Mouse (Mus musculus) neural tube, embryonic 11.5 days (tissue): ENCODE data around the gene Slc25a4. TPM values are rescaled to one million over a fixed set of nuclear protein-coding genes. Genes with fewer than 3 reads are reported as not detected.

Source experiments
- ATAC-seq: fragments of 200-750 bp; cut with Nextera tagmentation; 2 replicates; pipeline ENCODE4 v1.8.0; 2017; ENCODE audit warnings: moderate number of reproducible peaks, mild to moderate bottlenecking, moderate TSS enrichment, moderate library complexity; ENCODE audit not compliant: insufficient read depth, low FRiP score, low TSS enrichment
- DNase-seq: peaks from one replicate; pipeline ENCODE4 v3.0.0-alpha.2; 2015; ENCODE audit warnings: low spot score
- H3K27ac ChIP-seq: fragments of 300-500 bp; sonication (generic); 2 replicates; pipeline ENCODE4 v1.5.1; 2014; ENCODE audit warnings: low read depth, mild to moderate bottlenecking, low read length
- H3K27me3 ChIP-seq: fragments of 300-500 bp; sonication (generic); 2 replicates; pipeline ENCODE4 v1.6.1; 2014; ENCODE audit warnings: mild to moderate bottlenecking, low read length, mixed read lengths; ENCODE audit not compliant: control insufficient read depth, insufficient read depth
- H3K36me3 ChIP-seq: fragments of 300-500 bp; sonication (generic); 2 replicates; pipeline ENCODE4 v1.6.1; 2014; ENCODE audit warnings: mild to moderate bottlenecking, low read length, moderate library complexity, mixed read lengths; ENCODE audit not compliant: control insufficient read depth, insufficient read depth
- H3K4me1 ChIP-seq: fragments of 300-500 bp; sonication (generic); 2 replicates; pipeline ENCODE4 v1.6.1; 2014; ENCODE audit warnings: low read length, mixed read lengths; ENCODE audit not compliant: control insufficient read depth, insufficient read depth
- H3K4me2 ChIP-seq: fragments of 300-500 bp; sonication (generic); 2 replicates; pipeline ENCODE4 v1.6.1; 2014; ENCODE audit warnings: low read depth, mild to moderate bottlenecking, moderate library complexity
- H3K4me3 ChIP-seq: fragments of 300-500 bp; sonication (generic); 2 replicates; pipeline ENCODE4 v1.5.1; 2014; ENCODE audit warnings: low read depth, low read length
- H3K9ac ChIP-seq: fragments of 300-500 bp; sonication (generic); 2 replicates; pipeline ENCODE4 v1.6.1; 2014; ENCODE audit warnings: mild to moderate bottlenecking, low read length
- H3K9me3 ChIP-seq: fragments of 300-500 bp; sonication (generic); 2 replicates; pipeline ENCODE4 v1.6.1; 2016; ENCODE audit warnings: low read length; ENCODE audit not compliant: control insufficient read depth
- WGBS: fragments of 180-500 bp; shearing (Covaris S2); extraction: QIAGEN DNeasy Blood & Tissue Kit; methylation state at CpG from one replicate; pipeline ENCODE4 v1.1.7; 2014; 5-methylcytosine and 5-hydroxymethylcytosine counted together
- polyA plus RNA-seq: library from polyadenylated mRNA; unstranded; fragments of >200 nt; fragmentation: Nextera tagmentation; extraction: Ambion mirVana; gene quantifications from 2 replicates; pipeline ENCODE4 v1.2.1, GENCODE M21; 2014

Slc25a4 gene
- 539 and 548 TPM in 2 replicates for polyA plus RNA-seq

DNA sequence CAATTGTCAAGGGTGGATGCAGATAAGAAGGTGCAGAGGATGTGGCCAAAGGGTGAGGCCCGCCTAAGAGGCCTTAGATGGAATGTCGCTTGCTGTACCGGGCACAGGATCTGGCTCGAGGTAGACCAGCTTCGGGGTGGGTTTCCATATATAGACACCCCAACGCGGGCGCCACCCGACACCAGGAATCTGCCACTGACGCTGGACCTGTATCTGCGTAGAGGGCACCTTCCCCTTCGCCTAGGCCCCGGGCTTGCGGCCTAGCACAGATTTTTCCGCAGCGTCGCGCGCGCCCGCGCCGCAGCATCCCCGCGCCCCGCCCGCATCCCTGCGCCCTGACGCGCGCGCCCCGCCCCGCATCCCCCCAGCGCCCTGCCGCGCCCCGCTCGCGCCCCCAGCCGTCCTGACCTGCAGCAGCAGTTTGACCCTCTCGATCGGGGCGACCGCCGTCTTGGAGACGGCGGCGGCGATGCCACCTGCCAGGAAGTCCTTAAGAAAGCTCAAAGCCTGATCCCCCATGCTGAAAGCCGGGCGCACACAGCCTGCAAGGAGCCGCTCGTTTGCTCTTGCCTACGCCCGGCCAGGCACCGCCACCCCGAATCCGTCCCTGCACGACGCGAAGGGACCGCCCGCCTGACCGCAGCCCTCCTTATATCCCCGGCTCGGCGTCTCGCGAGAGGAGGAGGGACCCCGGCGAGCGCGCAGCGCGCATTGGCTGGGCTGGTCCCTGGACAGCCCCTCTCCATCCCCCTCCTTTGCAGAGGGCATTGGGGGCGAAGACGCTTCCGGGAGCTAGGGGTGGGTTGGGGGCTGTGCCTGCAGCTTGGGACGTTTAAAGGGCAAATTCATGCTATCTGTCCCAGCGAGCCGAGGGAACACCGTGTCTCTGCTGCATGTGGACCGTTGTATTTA is at the start of gene Slc25a4:
Gene Slc25a4, minus strand, starts transcription at position 881 of the 912 bp plus-strand sequence.
- H3K4me1 ChIP-seq: peaks cover 16% of the 10 kb centered on the region
- peaks cover 8% of the 10 kb centered on the region; the same call in 1 of the 2 replicates for H3K36me3 ChIP-seq
- H3K27me3 ChIP-seq: no peaks in the 10 kb centered on the region
- peak within 1 kb of the TSS; percentile 69 for H3K4me2 ChIP-seq
- peak; percentile 97 for DNase-seq
- peak within 1 kb of the TSS; percentile 93 for H3K27ac ChIP-seq
- H3K4me3 ChIP-seq: peak within 1 kb of the TSS; percentile 70
- ATAC-seq: peak; percentile 98
- no peaks in the 10 kb centered on the region for H3K9me3 ChIP-seq
- H3K9ac ChIP-seq: peak within 1 kb of the TSS; percentile 87
- WGBS: 0% methylated on average over 53 of the region's 84 CpGs

DNA sequence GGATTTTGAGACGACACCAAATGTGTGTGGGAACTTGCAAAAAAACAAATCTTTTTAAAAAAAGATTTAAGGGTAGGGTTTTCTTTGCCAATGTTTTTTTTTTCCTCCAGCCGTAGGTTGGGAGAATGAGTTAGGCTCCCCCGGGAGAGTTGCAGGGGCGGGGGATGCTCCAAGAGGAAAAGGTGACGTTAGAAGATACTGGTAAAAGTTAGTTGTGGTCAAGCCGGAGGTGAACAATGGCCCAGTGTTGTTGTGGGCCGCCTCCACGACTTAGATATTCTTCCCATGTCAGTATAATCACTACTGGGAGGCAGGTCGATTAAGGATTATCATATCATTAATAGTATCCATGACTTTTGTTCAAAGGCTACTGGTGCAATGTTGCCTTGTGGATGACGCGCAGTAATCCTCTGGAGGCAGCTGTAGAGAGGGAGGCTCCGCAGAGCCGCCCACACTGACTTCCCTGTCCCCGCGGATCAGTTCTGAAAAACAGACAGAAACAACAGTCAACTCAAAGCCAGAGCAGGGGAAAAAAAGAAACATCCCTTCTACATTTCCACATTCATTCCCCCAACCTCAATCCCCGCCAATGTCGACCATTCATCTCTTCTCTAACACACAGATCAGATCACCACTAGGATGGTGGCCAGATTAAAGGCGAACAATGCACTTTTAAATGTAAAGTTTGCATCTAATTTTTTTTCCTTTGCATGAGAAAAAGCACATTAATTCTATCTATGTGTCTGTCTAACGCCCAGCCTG is 47.0 kb upstream of the Slc25a4 start:
- no peaks in the 10 kb centered on the region for H3K4me1 ChIP-seq
- ATAC-seq (no peak), DNase-seq (no peak)
- H3K9me3 ChIP-seq: no peaks in the 10 kb centered on the region
- no peak overlapping the region for H3K9ac ChIP-seq
- WGBS: 51% methylated on average over 19 of the region's 19 CpGs
- H3K4me2 ChIP-seq: no peak overlapping the region
- H3K27ac ChIP-seq: no peak overlapping the region
- no peaks in the 10 kb centered on the region for H3K36me3 ChIP-seq
- no peaks in the 10 kb centered on the region for H3K27me3 ChIP-seq
- no peak overlapping the region for H3K4me3 ChIP-seq

DNA sequence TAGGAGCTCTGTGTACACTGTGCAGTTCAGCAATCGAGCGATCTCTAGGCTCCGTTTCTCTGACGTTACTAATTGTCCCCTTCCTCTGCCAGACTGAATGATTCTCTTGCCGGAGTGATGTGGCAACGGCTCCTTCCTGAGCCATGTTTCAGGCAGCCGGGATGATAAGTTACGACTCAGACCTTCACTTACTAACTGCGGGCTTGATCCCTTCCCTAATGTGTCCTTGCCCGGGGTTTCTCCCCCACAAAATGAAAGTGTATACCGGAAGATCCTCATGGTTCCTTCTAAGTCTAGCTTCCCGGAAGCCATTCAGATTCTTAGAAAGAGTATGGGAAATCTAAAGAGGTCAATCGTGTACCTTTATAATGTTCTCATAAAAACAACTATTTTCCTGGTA is 41.4 kb upstream of the Slc25a4 start:
- no peak for DNase-seq
- Histone ChIP-seq H3K9ac (no peak overlapping the region), H3K4me2 (no peak overlapping the region), H3K27ac (peak overlapping the region; percentile 7; the same call in 1 of the 2 replicates), H3K36me3 (no peaks in the 10 kb centered on the region), H3K4me1 (no peaks in the 10 kb centered on the region; the same call in 1 of the 2 replicates), H3K27me3 (no peaks in the 10 kb centered on the region), H3K9me3 (no peaks in the 10 kb centered on the region), H3K4me3 (no peak overlapping the region)
- WGBS: 73% methylated on average over 13 of the region's 13 CpGs
- ATAC-seq: no peak

DNA sequence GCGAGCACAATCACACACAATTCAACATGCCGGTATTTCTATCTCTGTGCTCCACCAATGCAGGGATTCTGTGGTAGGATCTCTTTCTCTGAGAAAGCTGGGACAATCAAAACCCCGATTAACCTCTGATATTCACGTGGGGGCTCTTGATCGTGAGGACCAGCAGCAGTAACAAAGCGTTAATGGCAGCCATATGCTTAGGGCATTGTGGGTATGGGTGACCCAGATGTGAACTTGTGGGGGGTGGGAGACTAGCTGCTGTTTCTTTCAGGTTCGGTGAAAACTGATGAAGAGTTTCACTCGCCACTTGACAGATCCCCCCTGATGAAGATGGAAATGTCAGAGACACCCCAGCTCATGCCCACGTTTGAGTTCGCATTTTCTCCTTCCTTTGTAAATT is 40.5 kb upstream of the Slc25a4 start:
- H3K4me3 ChIP-seq: no peak overlapping the region
- H3K4me2 ChIP-seq: no peak overlapping the region
- DNase-seq (peak; percentile 58), ATAC-seq (no peak)
- no peak overlapping the region for H3K27ac ChIP-seq
- WGBS: 34% methylated on average over 10 of the region's 10 CpGs
- H3K27me3 ChIP-seq: no peaks in the 10 kb centered on the region
- no peaks in the 10 kb centered on the region for H3K9me3 ChIP-seq
- H3K4me1 ChIP-seq: no peaks in the 10 kb centered on the region; the same call in 1 of the 2 replicates
- no peak overlapping the region for H3K9ac ChIP-seq
- no peaks in the 10 kb centered on the region for H3K36me3 ChIP-seq

DNA sequence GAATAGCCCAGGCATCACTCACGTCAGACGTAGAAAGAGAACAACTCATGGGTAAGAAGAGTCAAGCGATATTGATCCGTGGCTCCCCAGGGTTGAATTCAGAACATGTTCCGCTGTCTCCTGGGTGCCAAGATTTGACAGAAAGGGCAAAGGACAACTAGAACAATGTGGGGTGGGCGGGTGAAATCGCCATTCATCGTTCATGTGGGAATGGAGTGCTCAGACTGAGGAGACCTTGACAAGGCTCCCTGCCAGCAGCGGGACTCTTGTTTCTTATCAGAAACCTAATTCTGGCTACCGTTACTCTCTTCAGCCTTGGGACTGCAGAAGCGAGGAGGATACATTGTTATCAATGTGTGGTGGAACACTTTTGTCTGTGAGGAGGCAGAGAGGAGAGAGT is 35.3 kb upstream of the Slc25a4 start:
- Histone ChIP-seq H3K4me1 (no peaks in the 10 kb centered on the region; the same call in 1 of the 2 replicates), H3K4me3 (no peak overlapping the region), H3K9me3 (no peaks in the 10 kb centered on the region), H3K27me3 (no peaks in the 10 kb centered on the region), H3K36me3 (no peaks in the 10 kb centered on the region), H3K4me2 (no peak overlapping the region), H3K9ac (no peak overlapping the region), H3K27ac (no peak overlapping the region)
- 41% methylated on average over 11 of the region's 11 CpGs for WGBS
- DNase-seq (peak; percentile 33), ATAC-seq (no peak)

DNA sequence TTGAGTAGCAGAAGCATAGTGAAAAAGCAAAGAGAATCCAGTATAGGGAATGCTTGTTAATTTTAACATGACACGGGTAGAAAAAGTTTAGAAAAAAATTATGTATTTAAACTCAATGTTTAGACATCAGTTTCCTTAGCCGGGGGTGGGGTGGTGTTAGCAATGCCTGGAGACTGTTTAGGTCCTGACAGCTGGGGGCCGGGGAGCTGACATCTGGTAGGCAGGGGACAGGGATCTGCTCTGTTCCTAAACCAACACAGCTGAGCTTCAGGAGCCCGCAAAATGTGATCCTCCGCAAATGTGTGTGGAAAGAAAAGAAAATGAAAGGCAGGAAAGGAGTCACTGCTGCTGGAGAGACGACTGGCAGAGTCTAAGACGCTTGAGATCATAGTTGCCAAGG is 31.9 kb upstream of the Slc25a4 start:
- H3K4me1 ChIP-seq: no peaks in the 10 kb centered on the region; the same call in 1 of the 2 replicates
- H3K9ac ChIP-seq: no peak overlapping the region
- no peaks in the 10 kb centered on the region for H3K9me3 ChIP-seq
- H3K27me3 ChIP-seq: no peaks in the 10 kb centered on the region
- no peak overlapping the region for H3K27ac ChIP-seq
- ATAC-seq: no peak
- DNase-seq: peak; percentile 32
- WGBS: 44% methylated on average over 7 of the region's 7 CpGs
- no peak overlapping the region for H3K4me3 ChIP-seq
- no peaks in the 10 kb centered on the region for H3K36me3 ChIP-seq
- H3K4me2 ChIP-seq: no peak overlapping the region

DNA sequence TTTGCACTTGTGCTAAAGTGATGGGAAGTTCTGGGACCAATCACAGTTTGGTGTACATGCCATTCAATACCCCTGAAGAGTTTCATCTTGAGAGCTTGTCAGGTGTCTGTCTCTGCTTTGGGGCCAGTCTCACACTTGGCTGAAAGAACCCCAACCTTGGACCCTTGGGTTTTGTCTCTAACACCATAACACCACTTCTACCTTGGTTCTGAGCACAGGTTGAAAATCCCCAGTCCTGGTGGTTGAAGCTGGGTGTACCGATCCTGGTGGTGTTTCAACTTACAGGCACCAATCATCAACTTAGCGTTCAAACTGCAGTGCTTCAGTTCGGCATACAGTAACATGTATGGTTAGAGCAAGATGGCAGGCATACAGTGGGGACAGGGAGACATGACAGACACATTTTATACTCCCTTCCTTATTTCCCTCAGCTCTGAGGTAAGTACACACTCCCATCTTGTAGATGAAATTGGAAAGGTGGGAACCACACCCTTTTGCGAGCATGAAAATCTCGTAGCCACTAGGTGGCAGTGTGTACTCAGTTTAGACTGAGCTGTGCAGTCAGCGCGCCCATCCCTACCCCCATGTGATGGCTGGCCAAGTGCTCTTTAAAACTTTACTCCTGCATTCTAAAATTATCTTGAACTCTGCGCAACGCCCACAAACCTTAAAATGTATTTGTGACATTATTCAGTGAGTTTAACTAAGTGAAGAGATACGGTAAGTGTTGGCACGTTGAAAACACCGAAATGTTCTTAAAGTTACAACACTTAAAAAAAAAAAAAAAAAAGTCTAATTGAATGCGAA is 30.7 kb upstream of the Slc25a4 start:
- WGBS: 39% methylated on average over 13 of the region's 13 CpGs
- no peaks in the 10 kb centered on the region for H3K27me3 ChIP-seq
- DNase-seq (peak; percentile 82), ATAC-seq (peak; percentile 68; the same call in 1 of the 2 replicates)
- no peak overlapping the region for H3K4me2 ChIP-seq
- H3K4me3 ChIP-seq: no peak overlapping the region
- no peak overlapping the region for H3K27ac ChIP-seq
- no peak overlapping the region for H3K9ac ChIP-seq
- no peaks in the 10 kb centered on the region for H3K36me3 ChIP-seq
- H3K9me3 ChIP-seq: no peaks in the 10 kb centered on the region
- no peaks in the 10 kb centered on the region; the same call in 1 of the 2 replicates for H3K4me1 ChIP-seq
